Mouse (Mus musculus) thymus, postnatal 0 days (tissue): Measurements from ENCODE around the gene Fam24a. TPM values are rescaled to one million over a fixed set of nuclear protein-coding genes. Genes with fewer than 3 reads are reported as not detected.

ENCODE experiments used
- DNase-seq: peaks from one replicate; pipeline ENCODE4 v3.0.0-alpha.2; 2015; ENCODE audit warnings: low spot score
- polyA plus RNA-seq: library from polyadenylated mRNA; unstranded; fragments of >200 nt; fragmentation: Nextera tagmentation; extraction: Ambion mirVana; gene quantifications from 2 replicates; pipeline ENCODE4 v1.2.1, GENCODE M21; 2015

The Fam24a gene
- not detected in 2 replicates for polyA plus RNA-seq

GRCm38 (mm10) chr7:131333564-131333963 lies at the start of gene Fam24a:
TSS of gene Fam24a (plus strand) at chr7:131333864.
- DNase-seq: no peak

DNA sequence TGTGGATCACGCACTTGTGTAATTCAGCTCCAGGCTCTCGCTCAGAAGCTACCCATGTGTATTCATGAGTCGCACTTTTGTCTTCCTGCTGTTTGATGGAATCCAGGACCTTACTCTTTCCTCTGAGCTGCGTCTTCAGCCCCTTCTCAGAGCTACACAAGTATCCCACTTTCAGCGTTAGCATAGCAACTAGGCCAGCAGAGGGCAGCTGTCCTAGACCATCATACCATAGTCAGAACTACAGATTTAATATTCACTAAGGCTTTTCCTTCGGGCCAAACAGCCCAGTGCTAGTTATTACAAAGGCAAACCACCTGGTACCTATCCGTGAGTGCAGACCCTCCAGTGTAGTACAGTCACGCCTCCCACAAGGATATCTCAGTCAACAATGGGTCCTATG lies 36.5 kb upstream of the Fam24a start:
- no peak for DNase-seq

DNA sequence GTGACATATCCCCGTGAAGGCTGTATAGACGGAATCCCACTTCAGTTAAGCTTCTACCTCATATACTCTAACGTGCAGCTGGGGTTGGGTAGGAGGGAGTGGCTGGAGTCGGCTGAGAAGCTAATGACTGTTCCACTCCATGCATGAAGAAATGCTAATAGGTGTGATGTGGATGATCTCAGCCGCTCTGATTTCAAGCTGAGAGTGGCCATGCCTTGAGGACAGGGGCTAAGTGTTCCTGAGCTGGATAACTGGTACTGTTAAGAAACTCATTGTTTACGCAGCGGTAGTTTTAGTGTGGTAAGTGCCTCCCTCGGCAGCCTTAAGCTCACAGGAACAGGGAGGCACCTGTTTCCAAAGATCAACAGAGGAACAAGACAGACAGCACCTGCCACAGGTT lies 30.3 kb upstream of the Fam24a start:
- no peak for DNase-seq

DNA sequence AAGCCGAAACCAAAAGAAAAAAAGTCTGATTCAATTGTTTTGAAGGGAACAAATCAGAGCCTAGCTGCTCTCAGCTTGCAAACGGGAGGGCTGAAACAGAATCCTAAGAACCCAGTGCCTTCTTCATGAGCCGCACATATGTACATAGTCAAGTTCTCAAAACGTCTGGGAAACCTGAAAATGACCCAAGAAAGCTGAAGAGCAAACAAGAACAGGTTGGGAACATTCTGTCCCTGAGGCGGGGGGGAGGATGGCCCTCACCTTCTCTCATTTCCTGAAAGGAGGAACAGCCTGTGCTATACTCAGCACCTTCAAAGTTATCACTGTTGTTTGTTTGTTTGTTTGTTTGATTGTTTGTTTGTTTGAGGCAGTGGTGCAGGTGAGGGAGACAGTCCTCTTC lies 26.9 kb upstream of the Fam24a start:
- DNase-seq: no peak

DNA sequence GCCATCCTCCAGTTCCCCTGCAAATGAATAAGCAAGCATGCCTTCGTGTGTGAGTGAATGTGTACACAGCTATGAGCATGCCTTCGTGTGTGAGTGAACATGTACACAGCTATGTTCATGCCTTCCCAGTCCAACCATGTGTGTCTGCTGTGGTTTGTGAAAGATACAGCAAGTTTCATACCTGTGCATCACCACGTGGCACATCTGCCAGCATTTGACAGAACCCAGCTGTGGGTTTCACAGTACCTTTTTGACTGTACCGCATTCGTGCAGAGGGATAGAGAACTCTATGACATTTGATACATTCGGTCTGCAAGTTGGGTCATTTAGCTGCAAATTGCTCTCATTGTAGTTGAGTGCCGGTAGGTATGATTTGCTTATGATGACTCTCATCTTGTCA lies 19.2 kb upstream of the Fam24a start:
- no peak for DNase-seq

DNA sequence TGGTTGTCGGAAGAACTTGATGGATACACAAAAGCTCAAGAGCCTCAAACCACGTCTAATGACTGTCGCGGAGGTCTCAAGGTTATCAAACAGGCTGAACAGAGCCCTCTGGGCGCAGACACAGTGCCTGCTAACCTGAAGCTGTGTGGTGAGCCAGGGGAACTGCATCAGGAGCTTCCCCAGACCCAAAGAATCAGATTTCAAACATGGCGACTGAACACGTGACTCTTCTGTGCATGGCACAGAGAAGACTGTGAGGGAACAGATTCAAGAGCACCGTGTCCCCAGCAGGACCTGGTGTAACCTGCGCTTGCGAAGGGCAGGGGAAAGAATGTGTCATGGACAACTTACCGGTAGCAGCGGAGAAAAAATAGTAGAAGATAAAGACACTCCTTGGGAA lies 16.1 kb upstream of the Fam24a start:
- DNase-seq: no peak

DNA sequence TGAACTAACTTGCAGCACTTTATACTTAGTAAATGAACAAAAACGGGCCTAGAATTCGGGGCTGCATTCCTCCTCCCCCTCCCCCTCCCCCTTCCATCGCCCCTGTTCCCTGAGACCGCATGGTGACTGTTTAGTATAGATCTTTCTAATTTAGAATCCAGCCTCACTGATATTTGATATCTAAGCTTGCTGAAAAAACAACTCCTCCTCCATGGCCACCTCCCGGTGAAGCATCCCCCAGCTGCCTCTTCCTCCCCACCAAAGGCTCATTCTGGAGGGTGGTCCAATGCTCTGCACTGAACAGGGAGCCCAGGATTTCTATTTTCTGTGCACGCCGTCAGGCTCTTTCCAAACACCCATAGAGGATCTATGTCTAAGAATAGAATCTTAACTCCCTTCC lies 15.3 kb upstream of the Fam24a start:
- no peak for DNase-seq

GRCm38 (mm10) chr7:131322192-131322591 lies 11.5 kb upstream of the Fam24a start, which contains the start of gene Cuzd1:
TSS of gene Cuzd1 (minus strand) at chr7:131322292.
- DNase-seq: no peak

DNA sequence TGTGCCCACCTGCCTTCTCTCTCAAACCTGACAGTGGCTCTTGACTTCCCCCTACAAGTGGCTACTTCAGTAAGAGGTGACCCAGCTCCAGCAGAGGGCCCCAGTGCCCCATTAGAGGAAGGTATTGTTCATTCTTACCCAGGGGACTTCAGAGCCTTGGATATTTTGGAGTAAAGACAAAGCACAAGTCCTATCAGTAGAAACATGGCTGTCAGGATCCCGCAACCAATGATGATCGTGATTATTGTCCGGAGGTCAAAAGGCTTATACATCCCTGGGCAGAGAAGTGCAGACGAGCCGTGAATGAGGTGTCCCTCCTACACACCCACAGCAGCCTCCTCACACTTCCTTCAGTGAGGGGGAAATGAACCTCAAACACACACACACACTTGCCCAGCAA lies 6.6 kb upstream of the Fam24a start:
- DNase-seq: no peak

DNA sequence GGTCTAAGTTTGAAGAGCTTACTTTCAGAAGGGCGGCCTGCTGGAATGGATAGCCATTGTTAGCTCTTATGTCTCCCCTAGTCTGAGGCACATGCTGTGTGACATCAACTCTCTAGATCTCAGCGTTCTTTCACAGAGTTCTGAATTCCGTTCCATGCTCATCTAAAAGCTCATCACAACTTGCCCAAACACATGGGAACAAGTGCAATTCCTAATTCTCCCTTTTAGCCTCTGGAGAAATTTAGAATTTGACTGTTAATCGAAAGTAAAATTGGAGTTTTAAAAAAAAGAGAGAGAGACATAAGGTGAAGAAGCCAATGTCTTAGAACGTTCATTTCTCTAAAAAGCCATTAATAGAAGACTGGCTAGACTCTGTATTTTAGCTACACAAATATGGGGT lies 4.2 kb upstream of the Fam24a start, which contains the start of gene Fam24b:
Fam24b (minus strand) TSS at position 101 of the 400 bp plus-strand sequence.
- no peak for DNase-seq

- DNase-seq: no peak
Measured at GRCm38 (mm10) chr7:131331688-131332087, 2.0 kb upstream of the Fam24a start.

GRCm38 (mm10) chr7:131337502-131338068 lies 3.9 kb downstream of the Fam24a start:
- DNase-seq: no peak

GRCm38 (mm10) chr7:131345856-131346541 lies 12.3 kb downstream of the Fam24a start:
- DNase-seq: no peak

- no peak for DNase-seq
Measured at GRCm38 (mm10) chr7:131356105-131356504, 22.4 kb downstream of the Fam24a start.

DNA sequence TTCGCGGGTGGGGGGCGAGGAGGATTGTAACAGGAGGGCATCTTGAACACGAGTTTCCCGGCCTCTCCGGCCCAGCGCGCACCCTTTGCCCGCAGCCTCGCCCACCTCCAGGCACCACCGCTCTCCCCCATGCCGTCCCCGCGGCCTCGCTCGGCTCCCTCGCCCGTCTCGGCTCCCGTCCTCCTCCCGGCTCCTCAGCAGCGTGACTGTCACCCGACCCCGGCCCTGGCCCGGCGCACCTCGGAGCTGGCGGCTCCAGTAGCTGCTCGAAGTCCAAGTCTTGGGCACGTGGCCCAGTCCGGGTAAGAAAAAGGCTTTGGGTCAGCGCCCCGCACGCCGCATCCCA lies 28.6 kb downstream of the Fam24a start:
- no peak for DNase-seq

GRCm38 (mm10) chr7:131362615-131363300 lies 29.1 kb downstream of the Fam24a start, which contains the start of gene 2310057M21Rik:
TSS of gene 2310057M21Rik (minus strand) at chr7:131362759.
- DNase-seq: peak; percentile 90

- DNase-seq: no peak
Measured at GRCm38 (mm10) chr7:131364131-131364530, 30.5 kb downstream of the Fam24a start.

GRCm38 (mm10) chr7:131370648-131371469 lies 37.2 kb downstream of the Fam24a start, which contains the start of gene Pstk:
TSS of gene Pstk (plus strand) at chr7:131371141.
- peak; percentile 87 for DNase-seq

DNA sequence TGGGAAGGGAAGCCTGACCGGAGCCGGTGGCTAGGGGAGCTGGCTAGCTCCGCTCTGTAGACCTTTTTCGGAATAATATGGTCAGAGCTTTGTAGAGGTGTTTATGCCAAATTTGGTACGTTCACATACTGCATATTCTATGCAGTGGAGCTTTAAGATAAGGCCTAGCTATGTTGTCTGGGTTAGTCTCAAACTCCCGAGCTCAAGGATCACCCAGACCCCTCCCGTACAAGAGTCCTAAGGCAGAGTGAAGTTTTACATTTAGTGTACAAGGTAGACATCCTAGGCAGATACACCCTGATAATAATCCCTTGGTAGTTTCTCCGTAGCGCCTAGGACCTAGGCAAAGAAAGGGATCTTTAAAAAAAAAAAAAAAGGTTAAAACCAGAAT lies 37.8 kb downstream of the Fam24a start:
- DNase-seq: no peak

- DNase-seq: peak; percentile 22
Measured at GRCm38 (mm10) chr7:131371880-131372651, 38.4 kb downstream of the Fam24a start.
